Mouse (Mus musculus): ENCODE results near the gene Dennd2c. TPM values are rescaled to one million over a fixed set of nuclear protein-coding genes. Genes with fewer than 3 reads are reported as not detected.

Dennd2c gene
- polyA plus RNA-seq, 1 experiment, result 0.71 TPM

DNA sequence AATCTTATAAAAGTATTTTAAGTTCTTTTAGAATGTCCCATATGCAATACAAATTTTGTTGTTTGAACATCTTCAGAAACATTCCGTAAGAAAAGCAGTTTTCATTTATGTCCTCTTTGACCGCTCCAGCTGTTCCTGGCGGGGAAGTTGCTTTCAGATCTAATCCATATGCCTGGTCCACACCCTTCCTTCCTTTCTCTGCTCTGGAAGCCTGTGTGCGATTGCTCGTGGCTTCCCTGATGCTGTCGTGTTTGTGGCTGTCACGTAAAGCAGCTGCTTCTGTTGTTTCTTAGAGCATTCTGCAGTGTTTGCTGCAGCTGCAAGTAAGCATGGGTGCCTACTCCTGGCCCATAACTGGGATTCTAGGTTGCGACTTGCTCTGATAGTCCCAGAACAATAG lies 36.6 kb downstream of the Dennd2c start:
- TF ChIP-seq GATA1 (IDR thresholded peaks at IDR 0.05; ENCODE audit: low read length), result no peak

DNA sequence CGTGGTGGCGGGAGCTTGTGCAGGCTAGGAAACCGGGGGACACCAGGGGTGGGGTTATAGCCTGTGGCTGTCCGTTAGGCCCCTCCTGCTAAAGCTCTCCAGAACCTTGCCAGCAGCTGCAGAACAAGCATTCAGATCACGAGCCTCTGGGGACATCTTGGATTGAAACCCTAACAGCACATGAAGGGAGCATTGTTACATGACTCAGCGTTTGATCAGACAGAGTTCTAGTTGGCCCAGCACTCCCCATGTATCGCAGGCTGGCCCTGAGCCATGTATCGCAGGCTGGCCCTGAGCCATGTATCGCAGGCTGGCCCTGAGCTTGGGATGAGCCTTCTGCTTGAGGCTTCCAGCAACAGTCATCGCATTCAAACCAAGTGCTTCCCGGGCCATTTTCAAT lies 38.9 kb downstream of the Dennd2c start:
- TF ChIP-seq GATA1 (IDR thresholded peaks at IDR 0.05; ENCODE audit: low read length), result no peak

DNA sequence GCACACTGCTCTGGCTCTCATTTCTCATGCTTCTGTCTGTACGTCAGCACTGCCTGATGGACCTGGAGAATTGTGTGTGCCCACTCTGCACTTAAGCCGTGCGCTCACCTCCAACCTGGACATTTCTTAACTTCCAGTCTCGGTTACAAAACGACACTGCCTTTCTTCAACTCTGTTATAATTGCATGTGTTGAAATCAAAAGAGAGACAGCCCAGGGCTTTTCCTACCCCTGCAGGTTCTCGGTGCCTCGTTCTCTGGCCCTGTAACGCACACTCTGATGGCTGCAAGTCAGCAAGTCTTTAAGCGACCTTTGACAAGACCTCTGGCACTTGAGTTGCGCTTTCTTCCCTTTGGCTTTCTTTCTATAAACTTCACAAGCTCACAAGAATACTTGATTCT lies 40.0 kb downstream of the Dennd2c start:
- no peak for TF ChIP-seq GATA1 (IDR thresholded peaks at IDR 0.05; ENCODE audit: low read length)

DNA sequence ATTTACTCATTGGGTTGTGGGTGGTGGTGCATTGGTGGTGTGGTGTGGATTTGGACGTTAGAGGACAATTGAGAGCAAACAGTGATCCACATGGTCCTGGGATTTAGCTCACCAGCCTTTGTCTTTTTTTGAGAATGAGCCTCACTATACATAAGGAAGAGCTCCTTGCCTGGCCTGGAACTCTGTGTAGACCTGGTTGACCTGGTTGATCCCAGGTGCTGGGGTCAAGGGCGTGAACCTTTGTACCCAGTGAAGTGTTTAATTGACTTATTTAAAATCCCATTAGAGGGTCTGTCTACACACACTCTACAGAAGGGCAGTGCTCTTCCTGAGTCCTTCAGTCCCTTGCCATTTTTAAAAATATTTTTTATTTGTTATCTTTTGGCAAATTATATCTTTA lies 42.9 kb downstream of the Dennd2c start:
- TF ChIP-seq GATA1 (IDR thresholded peaks at IDR 0.05; ENCODE audit: low read length), result no peak

DNA sequence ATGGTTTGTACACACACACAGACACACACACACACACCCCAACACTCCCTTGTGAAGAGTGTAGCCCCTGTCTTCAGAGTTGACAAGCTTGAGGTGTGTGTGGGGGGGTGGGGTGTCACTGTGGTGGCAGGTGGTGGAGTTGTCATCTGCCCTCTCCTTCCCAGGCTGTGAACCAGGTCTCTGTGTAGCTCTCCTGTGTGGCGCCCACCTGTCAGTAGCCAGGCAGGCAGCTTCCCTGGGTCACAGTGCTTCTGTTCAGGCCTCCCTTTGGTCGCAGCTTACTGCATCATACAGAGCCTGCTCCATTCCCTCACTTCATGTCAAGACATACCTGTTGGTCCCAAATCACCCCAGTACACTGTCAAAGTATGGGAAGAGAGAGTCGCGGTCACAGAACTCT lies 43.4 kb downstream of the Dennd2c start:
- TF ChIP-seq GATA1 (IDR thresholded peaks at IDR 0.05; ENCODE audit: low read length), result no peak

DNA sequence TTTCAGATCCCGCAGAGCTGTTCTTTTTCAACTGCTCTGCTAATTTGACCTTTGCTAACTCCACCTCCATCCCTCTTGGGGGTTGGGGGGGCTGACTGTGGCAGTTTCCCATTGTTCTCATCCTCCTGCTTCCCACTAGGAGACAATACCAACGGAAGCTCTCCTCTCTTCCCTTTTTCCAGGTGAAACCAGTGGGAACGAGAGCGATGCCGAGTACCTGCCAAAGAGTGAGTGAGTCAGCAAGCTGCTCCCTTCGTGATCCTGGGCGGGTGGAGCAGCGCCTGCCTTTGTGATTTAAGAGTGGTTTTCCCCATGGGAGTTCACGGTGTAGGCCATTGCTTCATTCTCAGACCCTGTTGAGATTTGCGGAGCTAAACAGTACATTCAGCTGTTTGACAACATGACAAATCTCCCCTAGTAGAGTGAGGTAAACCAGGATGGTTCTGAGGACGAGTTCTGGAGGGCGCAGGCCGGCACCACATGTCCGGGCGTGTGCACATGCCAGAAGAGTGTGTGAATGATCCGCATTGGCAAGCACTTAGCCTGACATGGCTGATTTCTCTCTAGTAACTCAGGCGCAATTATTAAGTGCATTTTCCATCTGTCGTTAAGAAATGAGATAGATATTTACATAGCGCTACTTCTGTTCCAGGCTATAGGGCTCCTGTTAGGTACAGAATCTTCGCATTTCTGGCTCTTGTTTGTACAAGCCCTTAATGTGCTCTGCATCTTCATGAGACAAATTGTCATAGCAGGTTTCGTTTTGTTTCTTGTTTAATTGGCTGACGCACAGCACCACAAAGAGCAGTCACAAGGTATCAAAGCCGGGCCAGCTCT lies 44.1 kb downstream of the Dennd2c start:
- TF ChIP-seq GATA1 (IDR thresholded peaks at IDR 0.05; ENCODE audit: low read length), result no peak

DNA sequence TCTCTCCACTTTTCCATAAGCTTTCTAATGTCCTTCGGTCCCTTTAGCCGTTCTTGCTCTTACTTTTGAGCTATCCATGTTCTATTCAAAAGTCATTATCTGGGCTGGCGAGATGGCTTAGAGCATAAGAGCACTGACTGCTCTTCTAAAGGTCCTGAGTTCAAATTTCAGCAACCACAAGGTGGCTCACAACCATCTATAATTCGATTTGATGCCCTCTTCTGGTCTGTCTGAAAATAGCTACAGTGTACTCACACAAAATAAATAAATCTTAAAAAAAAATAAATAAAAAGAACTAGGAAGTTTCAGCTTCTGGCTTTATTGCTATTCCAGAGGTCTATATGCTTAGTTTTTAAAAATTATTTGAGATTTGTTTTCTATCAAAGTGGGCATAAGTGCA lies 45.4 kb downstream of the Dennd2c start:
- no peak for TF ChIP-seq GATA1 (IDR thresholded peaks at IDR 0.05; ENCODE audit: low read length)

DNA sequence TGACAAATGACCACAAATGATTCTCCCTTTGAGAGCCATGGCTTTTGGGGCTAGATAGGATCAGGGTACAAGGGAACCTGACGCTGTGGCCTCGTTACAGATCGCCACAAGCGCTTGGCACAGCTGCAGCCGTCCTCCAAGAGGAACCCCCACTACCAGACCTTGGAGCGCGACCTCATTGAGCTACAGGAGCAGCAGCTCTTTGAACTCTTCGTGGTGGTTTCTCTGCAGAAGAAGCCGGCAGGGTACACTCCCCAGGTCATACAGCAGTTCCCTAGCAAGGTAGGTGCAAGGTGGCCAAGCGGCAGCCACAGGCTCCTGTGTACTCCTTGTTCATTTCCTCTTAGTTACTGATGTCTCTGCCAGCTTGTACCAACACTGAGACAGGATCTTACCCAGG lies 46.5 kb downstream of the Dennd2c start:
- no peak for TF ChIP-seq GATA1 (IDR thresholded peaks at IDR 0.05; ENCODE audit: low read length)

DNA sequence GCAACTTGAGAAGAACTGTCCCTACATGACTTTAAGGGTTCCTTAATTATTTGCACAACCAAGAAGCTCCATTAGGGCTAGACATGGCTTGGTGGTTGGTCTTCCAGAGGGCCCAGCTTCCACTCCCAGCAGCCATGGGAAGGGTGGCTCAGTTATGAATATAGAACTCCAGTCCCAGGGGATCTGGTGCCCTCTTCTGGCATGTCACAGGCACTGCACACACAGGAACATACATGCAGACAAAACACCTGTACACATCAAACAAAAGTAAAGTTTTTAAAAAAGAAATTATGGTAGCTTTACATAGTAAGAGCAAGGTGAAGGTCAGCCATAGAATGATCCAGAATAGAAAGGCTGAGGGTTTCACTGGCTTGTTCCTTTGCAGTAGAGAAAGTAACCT lies 51.4 kb downstream of the Dennd2c start:
- TF ChIP-seq GATA1 (IDR thresholded peaks at IDR 0.05; ENCODE audit: low read length), result no peak

DNA sequence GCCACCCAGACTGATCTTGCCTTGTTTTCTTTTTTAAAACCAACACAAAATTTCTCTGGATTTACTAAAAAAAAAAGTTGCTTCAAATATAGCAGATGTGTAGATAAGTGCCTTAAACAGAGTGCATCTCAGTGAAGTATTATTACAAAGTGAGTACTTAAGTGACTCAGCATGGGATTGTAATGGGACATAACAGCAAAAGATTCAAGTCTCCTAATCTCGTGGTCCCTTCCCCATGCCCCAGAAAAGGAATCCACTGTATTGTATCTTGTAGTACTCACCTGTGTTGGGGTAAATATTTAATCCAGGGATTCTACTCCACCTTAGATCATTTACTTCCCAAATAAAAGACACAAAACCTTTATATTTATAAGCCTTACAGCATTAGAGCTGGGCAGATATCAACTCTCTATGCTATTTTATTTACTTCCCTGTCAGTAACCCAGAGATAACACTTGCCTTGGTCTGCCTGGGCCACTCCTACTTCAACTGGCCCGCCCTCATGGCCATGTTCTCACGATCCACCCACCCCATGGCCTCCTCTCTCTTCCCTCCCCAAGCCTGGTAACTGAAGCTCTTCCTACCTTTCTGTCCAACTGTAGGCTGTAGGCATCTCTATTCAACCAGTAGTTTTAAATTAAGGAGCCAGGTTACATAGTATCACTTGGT lies 57.0 kb downstream of the Dennd2c start:
- no peak for TF ChIP-seq GATA1 (IDR thresholded peaks at IDR 0.05; ENCODE audit: low read length)

DNA sequence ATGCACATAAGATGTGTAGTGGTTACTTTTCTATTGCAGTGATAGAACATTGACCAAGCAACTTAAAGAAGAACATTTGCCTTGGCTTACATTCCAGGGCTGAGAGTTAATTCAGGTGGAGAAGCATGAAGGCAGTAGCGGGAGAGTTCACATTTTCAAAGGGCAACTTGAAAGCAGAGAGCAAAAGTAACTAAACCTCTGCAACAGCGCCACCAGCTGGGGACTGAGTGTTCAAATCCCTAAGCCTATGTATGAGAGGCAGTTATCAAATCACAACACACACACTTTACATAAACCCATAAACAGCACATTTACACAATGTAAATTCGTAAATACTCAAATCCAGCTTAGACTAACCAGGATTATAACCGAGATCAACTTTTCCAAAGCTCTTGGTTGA lies 67.4 kb downstream of the Dennd2c start:
- TF ChIP-seq GATA1 (IDR thresholded peaks at IDR 0.05; ENCODE audit: low read length), result no peak

DNA sequence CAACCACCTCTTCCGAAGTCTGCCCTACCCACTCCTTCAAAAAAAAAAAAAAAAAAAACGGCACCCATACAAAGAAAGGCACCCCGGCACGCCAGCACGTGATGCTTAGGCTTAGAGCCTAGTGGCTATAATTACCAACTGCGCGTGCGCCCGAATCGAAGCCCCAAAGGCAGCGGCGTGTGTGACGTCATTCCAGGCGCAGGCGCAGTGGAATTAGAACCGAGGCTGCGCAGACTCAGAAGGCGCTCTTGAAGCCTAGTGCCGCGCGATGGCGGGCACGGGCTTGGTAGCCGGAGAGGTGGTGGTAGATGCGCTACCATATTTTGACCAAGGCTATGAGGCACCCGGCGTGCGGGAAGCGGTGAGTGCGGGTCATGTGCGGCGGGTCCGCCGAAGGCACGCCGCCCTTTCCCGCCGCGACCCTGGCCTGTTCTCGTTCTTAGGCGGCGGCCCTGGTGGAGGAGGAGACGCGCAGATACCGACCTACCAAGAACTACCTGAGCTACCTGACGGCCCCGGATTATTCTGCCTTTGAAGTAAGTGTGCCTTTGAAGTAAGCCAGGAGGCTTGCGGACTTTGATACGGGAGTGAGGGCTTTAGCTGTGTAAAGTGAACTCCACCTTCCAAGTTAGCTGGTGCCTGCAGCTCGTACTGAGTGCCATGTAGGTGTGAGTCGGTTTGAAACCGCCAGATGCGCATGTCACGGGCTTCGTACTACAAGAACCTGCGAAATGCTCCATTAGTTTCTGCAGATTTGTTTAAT lies 69.3 kb downstream of the Dennd2c start, which contains the start of gene Bcas2:
Bcas2 (plus strand) TSS at position 151 of the 763 bp plus-strand sequence.
- TF ChIP-seq GATA1 (IDR thresholded peaks at IDR 0.05; ENCODE audit: low read length), result no peak

DNA sequence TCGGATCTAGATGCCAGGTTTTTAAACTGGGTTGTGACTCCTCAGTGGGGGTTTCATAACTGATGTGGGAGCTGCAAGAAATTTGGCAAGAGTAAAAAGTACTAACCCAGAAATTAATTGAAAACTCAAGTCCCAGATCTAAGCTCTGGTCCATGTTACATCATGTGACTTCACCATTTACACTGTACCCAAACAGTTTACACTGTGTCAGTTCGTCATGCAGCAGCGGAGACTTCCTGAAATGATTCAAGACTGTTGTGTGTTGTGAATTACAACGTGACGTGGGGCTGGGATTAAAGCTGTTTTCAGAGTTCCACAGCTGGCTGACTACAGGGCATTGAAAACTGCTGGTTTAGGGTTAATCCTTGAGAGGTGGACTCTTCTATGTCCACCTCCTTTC lies 70.2 kb downstream of the Dennd2c start:
- no peak for TF ChIP-seq GATA1 (IDR thresholded peaks at IDR 0.05; ENCODE audit: low read length)

DNA sequence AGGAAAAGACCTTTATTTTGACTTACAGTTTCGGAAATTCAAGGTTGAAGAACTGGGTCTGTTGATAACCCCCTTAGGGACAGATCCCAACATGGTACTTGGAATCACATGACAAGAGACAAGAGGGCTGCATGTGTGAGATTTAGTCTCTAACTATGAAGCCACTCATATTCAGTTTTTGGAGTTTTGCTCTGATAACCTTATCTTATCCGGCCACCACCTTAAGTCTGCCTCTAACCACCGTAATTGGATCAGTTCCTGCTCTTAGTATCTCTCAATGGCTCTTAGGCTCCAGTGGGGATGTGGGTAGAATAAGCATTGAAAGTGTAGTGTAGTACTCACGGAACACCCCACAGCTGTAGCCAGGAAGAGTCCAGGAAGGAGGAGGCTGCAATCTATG lies 74.3 kb downstream of the Dennd2c start:
- peak; percentile 95 for TF ChIP-seq GATA1 (IDR thresholded peaks at IDR 0.05; ENCODE audit: low read length)

DNA sequence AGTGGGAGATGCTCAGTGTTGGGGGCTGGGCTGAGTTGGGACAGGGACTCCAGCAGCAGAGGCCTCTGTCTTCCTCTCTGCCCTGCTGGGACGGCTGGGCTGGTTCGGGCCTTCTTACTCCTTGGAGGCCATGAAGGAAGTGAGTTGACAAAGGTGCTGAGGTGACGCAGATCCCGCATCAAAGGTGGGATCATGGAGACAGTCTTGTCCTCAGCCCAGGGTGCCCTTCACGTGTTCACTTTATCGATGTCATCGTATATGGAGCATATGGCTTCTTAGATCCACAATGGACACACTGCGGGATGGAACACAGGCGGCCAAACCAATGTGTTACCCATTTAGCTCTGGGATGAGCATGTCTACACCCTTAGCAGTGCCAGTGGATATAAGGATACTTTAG lies 77.1 kb downstream of the Dennd2c start:
- no peak for TF ChIP-seq GATA1 (IDR thresholded peaks at IDR 0.05; ENCODE audit: low read length)

DNA sequence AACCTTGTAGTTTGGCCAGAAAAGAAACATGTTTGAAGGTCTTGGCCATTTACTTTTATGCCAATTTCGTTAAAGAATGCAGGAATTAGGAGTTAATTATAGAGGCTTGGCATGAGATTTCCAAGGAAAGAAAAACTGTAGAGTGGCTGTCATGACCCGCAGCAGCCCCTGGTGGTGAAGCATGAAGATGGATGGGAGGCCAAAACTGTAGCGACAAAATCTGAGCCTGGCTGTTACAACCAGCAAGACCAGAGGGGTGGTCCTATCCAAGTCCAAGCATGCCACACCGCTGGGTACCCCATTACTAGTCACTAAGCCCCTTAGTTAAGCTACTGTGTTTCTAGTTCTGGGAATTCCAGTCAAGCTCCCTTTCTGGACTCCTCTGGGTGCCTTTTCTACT lies 78.8 kb downstream of the Dennd2c start:
- no peak for TF ChIP-seq GATA1 (IDR thresholded peaks at IDR 0.05; ENCODE audit: low read length)

All from G1E-ER4 (cell line).